Mouse (Mus musculus) G1E (cell line): ENCODE data around the gene Col3a1.

Experiments used
- CTCF ChIP-seq: IDR thresholded peaks from 2 replicates; pipeline ENCODE4 v1.5.1; 2012; ENCODE audit warnings: low read depth, low read length, inconsistent platforms, mixed read lengths
- GATA1 ChIP-seq: IDR thresholded peaks from 2 replicates; pipeline ENCODE4 v1.6.1; 2012; ENCODE audit warnings: borderline replicate concordance, low read length, inconsistent platforms, mixed read lengths
- GATA2 ChIP-seq: IDR thresholded peaks from 2 replicates; pipeline ENCODE4 v1.6.1; 2012; ENCODE audit warnings: low read depth, low read length, inconsistent platforms, borderline replicate concordance
- POLR2AphosphoS5 ChIP-seq: IDR thresholded peaks from 2 replicates; pipeline ENCODE4 v1.6.1; 2012; ENCODE audit warnings: low read depth, low read length, inconsistent platforms; ENCODE audit not compliant: insufficient replicate concordance
- TAL1 ChIP-seq: conservative IDR thresholded peaks from 2 replicates; pipeline ENCODE4 v1.6.1; 2012; ENCODE audit warnings: low read depth, low read length, inconsistent platforms, mixed read lengths

GRCm38 (mm10) chr1:45269421-45269820, 41.9 kb upstream of the Col3a1 start:
- TF ChIP-seq TAL1 (no peak), CTCF (no peak), GATA2 (no peak), GATA1 (no peak), POLR2AphosphoS5 (no peak)
